Mouse (Mus musculus): ENCODE data around the gene Megf6.

Megf6 gene

DNA sequence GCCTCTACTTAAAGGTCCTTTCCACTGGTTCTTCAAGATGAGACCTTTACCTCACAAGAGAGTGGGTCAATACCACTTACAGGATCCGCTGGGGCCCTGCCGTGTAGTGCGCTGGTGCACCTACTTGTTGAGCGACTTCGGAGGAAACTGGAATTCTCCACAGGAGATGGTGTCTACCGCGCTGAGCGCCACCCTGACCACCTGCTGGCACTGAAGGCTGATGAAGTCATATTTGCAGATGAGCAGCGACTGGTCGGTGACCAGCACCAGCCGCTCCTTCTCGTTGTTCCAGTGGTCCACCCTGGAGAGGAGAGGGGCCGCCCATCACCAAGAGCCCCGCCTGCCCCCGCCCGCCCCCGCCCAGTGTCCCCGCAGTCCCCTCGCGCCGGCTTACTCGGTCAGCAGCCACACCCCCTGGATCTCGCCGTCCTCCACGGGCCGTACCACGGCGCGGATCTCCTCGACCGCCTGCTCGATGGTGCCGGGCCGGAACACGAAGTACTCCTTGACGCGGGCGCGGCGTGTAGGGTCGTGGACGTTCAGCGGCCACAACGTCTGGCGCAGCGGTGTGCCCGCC lies 10.5 kb upstream of the Megf6 start:
- DNase-seq (ENCODE audit: low spot score in 2 of 2) = peak in 1 of 2 experiments; percentile 28

DNA sequence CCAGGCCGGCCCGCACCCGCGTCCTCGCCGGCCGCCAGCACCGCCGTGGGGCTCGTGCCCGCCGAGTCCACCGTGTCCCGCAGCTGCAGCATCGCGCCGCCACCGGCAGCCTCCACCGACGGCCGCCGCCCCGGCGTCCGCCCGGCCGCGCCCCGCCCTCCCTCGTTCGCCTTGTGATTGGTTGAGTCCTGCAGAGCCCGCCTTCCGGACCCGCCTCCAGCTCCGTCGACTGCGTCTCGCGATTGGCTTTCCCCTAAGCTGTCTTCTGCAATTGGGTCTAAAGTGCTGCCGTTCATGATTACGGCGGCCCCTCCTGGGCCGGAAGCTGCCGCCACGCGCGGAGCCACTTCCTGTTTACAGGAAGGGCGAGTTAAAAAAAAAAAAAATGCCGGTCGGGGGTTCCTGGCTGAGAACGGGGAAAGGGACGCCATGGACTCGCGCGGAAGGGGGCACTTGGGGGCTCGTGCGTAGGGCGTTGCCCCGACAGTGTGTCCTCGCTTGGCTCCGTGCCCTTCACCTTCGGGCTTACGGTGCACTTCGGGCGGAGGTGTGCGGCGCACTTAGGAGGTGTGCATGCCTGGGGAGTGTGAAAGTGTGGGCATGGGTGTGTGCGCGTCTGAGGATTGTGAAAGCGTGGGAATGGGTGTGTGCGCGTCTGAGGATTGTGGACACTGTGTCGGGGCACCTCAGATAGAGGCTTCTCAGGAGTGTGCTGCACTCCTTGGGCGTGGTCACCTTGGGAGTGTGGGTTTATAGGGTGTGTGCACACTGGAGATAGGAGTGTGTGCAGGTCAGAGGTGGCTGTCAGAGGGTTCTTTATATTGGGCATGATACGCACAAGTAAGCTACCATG lies 9.8 kb upstream of the Megf6 start, which contains the start of gene Tprgl:
Gene Tprgl (minus strand): TSS at position 129 of the 853 bp plus-strand sequence.
- peak; percentile 96 to 97 for DNase-seq (ENCODE audit: low spot score in 2 of 2)

DNA sequence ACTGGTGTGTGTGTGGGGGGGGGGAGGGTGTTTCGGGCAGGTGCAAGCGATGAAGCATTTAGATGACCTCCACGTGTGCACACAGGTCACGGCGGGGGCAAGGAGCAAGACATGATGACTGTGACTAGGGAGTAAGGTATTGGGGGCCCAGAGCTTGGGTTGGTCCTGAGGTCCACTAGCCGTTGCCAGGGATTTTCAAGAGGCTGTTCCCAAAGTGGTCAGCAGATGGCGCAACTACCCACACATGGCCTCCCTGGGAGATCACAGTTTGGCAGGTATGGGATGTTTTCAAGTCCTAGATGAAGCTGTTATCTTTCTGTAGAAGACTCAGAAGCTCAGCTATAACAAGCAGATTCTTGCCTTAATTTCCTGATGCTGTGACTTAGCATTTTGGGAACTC lies 7.2 kb upstream of the Megf6 start:
- peak; percentile 56 to 59 for DNase-seq (ENCODE audit: low spot score in 2 of 2)

DNA sequence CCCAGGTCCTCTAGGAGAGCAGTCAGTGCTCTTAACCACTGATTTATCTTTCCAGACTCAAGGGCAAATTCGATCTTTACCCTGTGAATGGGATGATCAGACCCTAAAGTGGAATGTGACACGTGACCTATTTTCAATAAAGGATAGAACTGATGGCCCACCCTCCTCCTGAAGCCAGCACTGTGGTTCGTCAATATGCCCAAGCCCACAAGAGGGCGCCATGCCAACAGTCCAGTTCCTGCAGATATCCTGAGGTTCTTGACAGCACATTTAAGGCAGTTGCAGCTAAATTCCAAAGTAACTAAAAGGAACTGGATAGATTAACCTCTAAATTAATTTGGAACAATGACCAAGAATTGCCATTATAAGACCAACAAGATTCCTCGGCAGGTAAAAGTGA lies 3.5 kb upstream of the Megf6 start:
- DNase-seq (ENCODE audit: low spot score in 2 of 2) = peak in 1 of 2 experiments; percentile 56

DNA sequence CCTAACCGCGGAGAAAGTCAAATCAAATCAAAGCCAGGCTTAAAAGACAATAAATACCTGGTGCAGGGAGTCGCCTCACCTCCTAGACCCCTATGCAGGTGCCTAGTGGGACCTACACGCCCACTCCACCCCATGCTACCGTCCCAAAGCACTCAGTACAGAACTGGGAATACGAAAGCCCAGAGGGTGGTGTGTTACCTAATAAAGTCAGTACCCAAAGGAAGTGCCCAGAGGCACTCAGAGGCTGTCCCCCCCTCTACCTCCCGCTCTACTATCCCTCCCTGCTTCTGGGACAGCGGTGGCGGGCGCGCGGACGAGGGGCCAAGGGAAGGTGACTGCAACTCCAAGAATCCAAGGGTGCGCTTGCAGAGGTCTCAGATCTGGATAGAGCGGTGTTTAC lies 509 bp upstream of the Megf6 start:
- DNase-seq (ENCODE audit: low spot score in 2 of 2) = no peak

DNA sequence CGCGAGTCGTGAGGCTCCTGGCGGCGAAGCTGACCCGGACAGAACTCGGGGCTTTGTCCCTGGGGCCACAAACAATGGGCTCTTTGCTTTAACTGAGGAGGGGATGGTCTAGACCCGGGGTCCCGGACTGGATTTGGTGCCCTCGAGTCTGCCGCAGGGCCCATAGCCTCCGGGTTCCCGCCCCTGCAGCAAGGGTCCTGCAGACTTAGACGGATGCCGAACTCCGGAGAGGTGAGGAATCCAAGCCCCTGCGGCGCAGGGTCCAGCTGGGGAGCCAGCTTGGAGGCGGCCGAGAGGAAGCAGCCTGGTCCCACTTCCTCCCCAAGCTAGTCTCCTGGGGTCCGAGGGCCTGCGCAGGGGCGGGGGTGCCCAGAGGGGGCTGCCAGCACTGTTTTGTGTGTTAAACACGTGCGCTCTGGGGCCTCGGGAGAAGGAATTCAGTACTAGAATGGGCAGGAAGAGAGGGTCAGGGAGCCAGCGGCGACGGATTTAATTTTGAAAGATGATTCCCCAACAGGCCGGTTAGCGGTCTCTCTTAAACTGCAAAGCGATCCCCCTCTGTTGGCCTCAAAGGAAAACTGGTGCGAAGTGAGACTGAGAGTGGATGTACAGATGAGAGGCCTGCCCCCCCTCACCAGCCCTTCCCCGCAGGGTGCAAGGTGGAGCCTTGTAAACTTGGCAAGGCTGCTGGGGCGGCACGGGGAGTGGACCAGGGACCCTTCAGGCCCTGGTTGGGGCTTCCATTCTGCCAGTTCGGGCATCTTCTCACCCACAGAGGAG lies 811 bp downstream of the Megf6 start:
- no peak for DNase-seq (ENCODE audit: low spot score in 2 of 2)

DNA sequence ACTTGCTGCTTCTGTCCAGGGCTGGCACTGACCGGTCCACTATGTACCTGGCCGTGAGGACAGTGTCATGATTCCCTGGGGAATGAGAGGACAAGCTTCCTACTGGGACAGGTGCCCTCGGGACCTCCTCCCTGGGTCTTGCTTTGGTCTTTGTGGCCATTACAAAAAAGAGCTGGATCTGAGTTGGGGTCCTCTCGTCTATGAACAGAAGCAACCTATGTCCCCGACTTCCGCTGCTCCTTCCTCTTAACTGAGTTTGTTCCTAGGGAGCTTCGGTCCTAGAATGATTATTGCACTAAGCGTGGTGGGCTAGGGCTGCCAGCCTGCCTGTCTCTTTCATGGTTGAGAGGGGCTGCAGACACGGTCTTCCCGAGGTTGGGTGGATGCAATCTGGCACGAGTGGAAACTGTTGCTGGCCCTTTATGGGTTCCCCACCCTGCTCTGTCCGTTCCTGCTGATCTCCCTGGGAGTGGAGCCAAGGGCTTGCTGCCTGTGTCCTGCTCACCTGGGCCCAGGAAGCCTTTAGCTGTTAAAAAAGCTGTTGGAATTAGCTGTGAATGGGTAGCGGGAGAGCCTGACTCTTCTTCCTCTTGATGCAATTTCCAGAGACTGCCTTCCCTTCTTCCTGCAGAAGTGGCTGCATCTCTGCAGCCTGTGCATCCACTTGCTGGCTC lies 1.5 kb downstream of the Megf6 start:
- no peak for DNase-seq (ENCODE audit: low spot score in 2 of 2)

DNA sequence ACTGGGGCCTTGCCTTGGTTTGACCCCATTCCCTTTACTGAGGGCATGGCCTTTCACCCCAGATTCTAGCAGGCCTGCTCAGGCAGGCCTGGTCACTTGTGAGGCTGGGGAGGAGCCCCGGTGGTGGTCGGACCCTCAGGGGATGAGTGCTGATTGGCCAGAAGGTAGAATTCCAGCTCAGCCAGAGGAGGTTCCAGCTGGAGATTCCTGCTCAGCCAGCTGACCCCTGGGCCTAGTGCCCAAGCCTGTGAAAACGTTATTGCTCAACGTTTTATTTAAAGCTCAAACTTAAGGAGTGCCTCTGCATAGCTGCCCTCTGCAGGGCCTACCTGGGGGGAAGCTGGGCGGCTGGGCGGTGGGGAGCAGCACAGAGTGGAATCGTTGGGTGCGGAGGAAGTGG lies 6.7 kb downstream of the Megf6 start:
- DNase-seq (ENCODE audit: low spot score in 2 of 2) = peak in 1 of 2 experiments; percentile 69

DNA sequence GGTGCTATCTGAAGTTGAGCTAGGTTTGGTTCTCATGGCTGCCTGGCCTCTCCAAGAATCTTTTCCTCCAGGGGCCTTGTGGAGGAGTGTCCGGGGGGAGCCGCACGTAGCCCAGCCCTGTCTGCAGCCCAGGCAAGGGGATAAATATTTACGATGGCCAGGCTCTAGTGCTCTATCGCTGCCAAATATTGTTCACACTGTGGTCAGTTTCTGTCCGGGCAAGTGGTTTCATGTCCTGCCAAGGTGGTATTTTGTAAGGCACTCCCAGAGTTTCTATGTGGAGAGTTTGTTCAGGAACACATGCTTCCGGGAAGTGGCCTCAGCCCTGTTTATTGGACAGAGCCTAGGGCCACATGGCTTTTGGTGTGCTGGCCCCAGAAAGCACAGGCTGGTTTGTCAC lies 10.5 kb downstream of the Megf6 start:
- no peak for DNase-seq (ENCODE audit: low spot score in 2 of 2)

DNA sequence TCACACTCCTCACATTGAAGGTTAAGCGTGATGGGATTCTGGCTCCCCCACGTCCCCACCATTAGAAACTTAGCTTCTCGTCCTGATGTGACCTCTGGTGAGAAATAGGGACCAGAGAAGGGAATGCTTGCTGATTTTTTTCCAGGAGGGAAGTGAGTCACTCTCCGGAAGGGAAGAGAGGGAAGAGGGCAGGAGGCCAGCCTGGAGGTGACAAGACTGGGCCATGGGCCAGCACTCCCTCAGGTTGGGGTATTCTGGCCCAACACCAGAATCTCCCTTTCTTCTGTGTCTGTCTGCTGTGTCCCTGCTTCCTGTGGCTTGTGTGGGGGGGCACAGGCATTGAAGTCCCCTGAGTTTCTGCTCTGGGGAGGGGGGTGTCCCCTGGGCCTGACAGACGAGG lies 13.0 kb downstream of the Megf6 start:
- peak in 1 of 2 experiments; percentile 41 for DNase-seq (ENCODE audit: low spot score in 2 of 2)

DNA sequence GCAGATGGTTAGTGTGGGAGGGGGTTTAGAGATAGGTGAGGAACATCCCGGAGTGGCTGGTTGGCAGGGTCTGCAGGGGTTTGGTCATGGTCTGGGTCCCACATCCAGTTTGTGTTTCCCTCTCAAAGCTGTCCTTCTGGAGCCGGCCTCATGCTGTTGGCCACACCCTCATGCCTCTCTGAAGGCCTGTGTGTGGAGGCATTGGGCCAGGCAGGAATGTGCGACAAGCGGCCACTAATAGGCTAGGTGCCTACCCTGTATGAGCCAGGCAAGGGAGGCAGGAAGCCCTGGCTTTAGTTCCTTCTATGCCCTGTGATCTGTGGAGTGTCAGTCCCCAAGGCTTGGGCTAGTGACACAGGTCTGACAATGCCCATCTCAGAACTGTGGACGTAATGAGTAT lies 14.5 kb downstream of the Megf6 start:
- DNase-seq (ENCODE audit: low spot score in 2 of 2) = no peak

DNA sequence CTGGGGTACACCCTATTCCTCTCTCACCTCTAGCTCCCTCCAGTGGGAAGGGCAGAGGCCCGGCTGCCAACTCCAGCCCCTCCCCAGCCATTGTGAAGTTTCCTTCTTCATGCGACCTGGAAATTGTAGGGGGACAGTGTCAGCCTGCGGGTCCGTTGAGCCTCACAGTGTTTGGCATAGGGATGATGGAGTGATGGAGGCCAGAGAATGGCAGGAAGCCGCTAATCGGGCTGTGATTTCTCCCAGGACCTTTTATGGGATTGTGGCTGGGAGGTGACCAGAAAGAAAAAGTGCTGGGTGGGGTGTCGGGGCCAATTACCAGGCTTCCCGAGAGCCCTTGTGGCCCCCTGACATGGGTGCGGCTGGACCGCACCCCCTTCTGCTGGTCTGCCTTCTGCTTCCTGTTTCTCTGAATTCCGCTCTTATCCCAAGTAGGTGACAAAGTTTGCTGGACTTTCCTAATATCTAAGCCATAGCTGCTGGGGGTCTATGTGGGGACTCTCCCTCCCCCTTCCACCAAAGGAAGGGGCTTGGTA lies 15.5 kb downstream of the Megf6 start:
- peak in 1 of 2 experiments; percentile 52 for DNase-seq (ENCODE audit: low spot score in 2 of 2)

DNA sequence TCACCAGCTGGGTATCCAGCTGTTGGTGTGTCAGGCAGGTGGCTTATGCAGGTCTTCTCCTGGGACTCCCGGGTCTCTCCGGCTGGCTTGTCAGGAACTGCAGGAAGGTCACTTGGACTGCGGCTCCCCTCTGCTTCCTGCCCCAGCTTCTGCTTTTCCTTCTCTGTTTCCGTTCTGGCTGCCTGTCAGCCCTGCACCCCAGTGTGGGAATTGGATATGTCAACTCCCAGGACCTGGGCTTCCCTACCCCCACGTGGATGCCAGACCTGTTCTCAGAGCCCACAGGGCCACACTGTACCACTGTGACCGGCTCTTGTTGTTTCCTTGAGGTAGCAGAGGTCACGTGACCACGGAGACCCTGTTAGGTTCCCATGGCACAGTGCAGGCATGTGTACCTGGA lies 18.4 kb downstream of the Megf6 start:
- peak; percentile 32 to 51 for DNase-seq (ENCODE audit: low spot score in 2 of 2)

DNA sequence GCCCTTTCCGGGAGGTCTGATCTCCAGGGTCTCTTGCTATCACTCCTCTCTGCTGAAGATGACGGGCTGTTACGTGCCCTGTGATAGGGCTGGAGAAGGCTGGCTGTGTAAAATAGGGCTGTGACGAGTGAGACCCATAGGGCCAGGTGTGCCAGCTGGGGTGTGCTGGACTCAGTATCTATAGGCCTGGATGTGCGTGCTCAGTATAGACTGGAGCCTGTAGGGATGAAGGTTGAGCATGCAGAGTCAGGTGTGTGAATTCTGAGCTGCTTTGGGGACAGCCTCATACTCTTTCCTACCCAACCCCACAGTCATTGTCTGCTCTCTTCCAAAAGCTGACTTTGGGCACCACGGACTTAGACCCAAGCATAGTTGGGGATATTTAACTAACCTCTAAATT lies 27.4 kb downstream of the Megf6 start:
- no peak for DNase-seq (ENCODE audit: low spot score in 2 of 2)

DNA sequence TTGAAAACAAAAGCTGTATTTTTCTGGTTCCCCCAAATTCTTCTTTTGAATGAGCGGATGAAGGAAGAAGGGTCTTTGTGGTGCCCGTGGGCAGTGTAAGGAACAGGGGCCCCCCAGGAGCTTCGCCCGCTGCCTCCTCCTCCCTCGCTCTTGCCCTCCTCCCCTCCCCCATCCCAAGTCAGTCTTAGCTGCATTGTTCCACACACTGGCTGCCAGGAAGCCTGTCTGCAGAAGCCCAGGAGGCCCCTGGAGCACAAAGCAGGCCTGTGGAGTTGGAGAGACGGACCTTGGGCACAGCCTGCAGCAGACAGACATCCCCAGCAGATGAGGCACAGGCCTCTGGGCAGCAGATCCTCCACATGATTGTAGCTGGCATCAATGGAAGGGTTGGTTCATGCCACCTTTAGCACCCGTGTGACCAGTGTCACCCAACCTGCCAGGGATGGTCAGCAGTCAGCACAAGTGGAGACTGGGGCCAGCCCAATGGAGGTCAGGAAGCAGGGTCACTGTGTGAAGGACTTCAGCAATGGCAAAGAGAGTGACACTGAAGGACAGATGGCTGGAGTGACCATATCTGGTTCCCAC lies 27.9 kb downstream of the Megf6 start:
- DNase-seq (ENCODE audit: low spot score in 2 of 2) = no peak

DNA sequence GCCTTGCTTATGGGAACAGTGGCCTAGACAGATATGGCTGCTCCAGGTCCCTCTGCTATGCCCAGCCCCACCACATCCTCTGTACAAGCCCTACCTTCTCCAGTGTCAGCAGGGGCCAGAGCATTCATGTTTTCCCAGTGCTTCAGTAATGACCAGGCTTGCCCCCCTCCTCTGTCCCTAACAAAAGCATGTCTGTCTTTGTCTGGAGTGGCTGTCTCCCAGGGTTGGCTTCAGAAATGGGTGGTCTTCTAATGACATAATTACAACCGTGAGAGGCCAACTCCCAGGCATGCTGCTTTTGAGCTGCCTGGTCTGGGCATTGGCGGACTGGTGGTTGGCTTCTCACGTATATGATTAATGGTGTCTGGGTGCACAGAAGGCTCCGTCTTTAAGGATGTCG lies 31.0 kb downstream of the Megf6 start:
- no peak for DNase-seq (ENCODE audit: low spot score in 2 of 2)

DNA sequence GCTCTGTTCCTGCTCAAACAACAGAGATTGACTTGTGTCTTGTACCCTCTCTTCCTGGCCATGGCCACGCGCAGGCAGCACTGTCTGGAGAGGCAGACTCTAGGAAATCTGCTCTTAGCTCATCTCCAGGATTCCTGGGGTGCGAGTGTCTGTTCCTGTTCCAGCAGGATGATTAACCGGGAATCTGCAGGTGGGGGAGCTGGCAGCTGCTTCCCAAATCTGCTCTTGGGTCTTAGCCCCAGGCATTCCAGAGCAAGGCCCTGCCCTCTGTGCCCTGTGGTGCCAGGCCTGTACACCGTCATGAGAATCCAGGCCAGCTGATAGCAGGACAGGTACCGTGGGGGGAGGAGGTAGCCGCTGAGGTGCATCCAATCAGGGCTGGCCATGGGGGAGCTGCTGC lies 34.0 kb downstream of the Megf6 start:
- DNase-seq (ENCODE audit: low spot score in 2 of 2) = no peak

DNA sequence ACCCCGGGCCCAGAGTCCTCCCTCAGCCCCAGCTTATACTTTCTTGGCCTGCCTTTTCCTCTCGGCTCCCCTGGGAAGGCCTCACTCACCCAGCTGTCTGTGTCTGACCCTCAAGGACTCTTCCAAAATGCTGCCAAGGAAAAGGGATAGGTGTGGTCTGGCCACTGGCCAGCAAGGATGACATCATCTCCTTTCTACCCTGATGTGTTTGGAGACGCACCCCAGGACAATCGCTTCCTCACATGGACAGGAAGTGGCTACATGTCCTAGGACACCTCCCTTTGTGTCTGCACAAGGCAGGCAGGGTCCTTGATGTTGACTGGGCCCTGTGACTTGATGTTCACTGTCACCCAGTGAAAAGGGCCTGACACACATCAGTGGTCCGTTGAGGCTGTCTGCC lies 34.9 kb downstream of the Megf6 start:
- peak; percentile 83 to 85 for DNase-seq (ENCODE audit: low spot score in 2 of 2)

DNA sequence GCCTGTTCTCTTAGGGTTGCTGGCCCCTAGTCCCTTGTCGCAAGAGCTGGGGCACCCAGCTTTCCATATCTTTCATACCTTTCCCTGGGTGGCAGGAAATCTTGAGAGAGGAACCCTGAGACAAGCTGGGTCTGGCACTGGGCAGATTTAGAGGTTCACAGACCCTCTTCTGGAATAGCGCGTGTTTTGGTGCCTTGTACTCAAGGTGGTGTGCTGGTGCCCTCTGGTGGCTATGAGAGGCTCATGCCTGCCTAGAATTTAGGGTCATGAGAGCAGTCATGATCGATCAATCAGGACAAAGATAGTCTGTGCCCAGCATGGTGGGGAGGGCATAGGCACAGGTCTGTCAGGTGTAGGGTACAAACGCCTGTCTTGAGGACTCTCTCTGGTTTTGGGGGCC lies 36.7 kb downstream of the Megf6 start:
- DNase-seq (ENCODE audit: low spot score in 2 of 2) = peak in 1 of 2 experiments; percentile 48

DNA sequence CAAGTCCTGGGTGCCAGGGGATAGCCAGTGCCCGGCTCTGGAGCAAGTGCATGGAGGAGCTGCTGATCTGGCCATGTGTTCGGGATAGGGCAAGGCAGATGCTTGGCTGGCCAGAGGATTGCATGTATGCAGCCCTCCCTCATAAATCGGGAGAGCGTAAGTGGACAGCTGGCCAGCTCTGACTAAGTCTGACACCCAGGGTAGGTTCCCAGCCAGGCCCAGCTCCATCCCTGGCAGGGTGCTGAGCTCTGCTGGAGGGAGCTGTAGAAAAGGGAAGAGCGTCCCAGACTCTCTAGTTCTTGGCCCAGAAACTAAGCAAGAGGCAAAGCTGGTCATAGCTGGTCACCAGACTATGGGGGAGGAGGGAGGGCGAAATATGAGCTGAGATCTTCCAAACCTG lies 38.5 kb downstream of the Megf6 start:
- peak in 1 of 2 experiments; percentile 46 for DNase-seq (ENCODE audit: low spot score in 2 of 2)

DNA sequence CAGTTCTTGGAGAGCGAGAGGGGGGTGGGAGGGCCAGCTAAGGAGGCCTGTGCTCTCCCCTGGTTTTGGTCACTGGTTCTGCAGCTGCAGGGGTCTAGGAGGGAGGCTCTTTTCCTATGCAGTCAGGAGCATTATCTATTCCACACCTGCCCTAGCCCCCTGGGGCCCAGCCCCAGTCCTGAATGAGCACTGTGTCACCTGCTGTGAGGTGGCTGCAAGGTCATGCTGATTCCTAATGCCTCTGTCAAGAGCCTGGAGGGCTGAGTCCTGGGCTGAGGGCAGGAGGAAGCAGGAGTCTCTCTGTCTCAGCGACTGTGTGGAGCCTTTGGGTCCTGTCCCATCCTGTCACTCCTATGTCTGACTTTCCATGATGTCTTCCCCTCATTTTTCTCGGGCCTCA lies 39.3 kb downstream of the Megf6 start:
- DNase-seq (ENCODE audit: low spot score in 2 of 2) = no peak
